Mouse (Mus musculus): ENCODE data around the gene Slfn2. TPM values are rescaled to one million over a fixed set of nuclear protein-coding genes. Genes with fewer than 3 reads are reported as not detected.

The Slfn2 gene
- polyA plus RNA-seq, 1 experiment from 2014 or later, result 22.3 TPM

GRCm38 (mm10) chr11:83079487-83080199, 14.7 kb downstream of the Slfn2 start:
- H3K27me3 ChIP-seq (ENCODE audit: insufficient read depth, low read length), result no peaks in the 10 kb centered on the region
- peak overlapping the region; percentile 95 for H3K27ac ChIP-seq (ENCODE audit: low read depth)
- TF ChIP-seq EP300 (IDR thresholded peaks at IDR 0.05; ENCODE audit: low read depth), result peak; percentile 18; the same call in 1 of the 2 replicates
- no peak for TF ChIP-seq CTCF (IDR thresholded peaks at IDR 0.05; ENCODE audit: low read depth)
- peak; percentile 38; the same call in 1 of the 2 replicates for ATAC-seq
- WGBS (ENCODE audit: insufficient replicate concordance), result 24% methylated on average over 9 of the region's 9 CpGs
- no peaks in the 10 kb centered on the region for H3K9me3 ChIP-seq (ENCODE audit: low read length)
- DNase-seq, result no peak
- no peak overlapping the region for H3K9ac ChIP-seq (replicated peaks)
- no peaks in the 10 kb centered on the region for H3K36me3 ChIP-seq (replicated peaks; ENCODE audit: insufficient read depth, low read length)
- no peak overlapping the region for H3K4me3 ChIP-seq (ENCODE audit: low read depth, low read length)
- H3K4me1 ChIP-seq (ENCODE audit: insufficient read depth), result peaks cover 23% of the 10 kb centered on the region
- no peak overlapping the region for H3K4me2 ChIP-seq (ENCODE audit: low read depth, low read length)

- Histone ChIP-seq H3K27me3 (ENCODE audit: insufficient read depth, low read length) (no peaks in the 10 kb centered on the region), H3K36me3 (replicated peaks; ENCODE audit: insufficient read depth, low read length) (no peaks in the 10 kb centered on the region), H3K4me2 (ENCODE audit: low read depth, low read length) (no peak overlapping the region), H3K27ac (ENCODE audit: low read depth) (peak overlapping the region; percentile 66), H3K9ac (replicated peaks) (no peak overlapping the region), H3K4me3 (ENCODE audit: low read depth, low read length) (no peak overlapping the region), H3K9me3 (ENCODE audit: low read length) (no peaks in the 10 kb centered on the region), H3K4me1 (ENCODE audit: insufficient read depth) (peaks cover 19% of the 10 kb centered on the region)
- TF ChIP-seq CTCF (IDR thresholded peaks at IDR 0.05; ENCODE audit: low read depth) (no peak), EP300 (IDR thresholded peaks at IDR 0.05; ENCODE audit: low read depth) (no peak)
- ATAC-seq (no peak), DNase-seq (peak; percentile 40)
- WGBS (ENCODE audit: insufficient replicate concordance), result 57% methylated on average over 7 of the region's 7 CpGs
Observed at GRCm38 (mm10) chr11:83082741-83083473, 18.0 kb downstream of the Slfn2 start.

- peaks cover 10% of the 10 kb centered on the region for H3K4me1 ChIP-seq (ENCODE audit: insufficient read depth)
- no peak overlapping the region for H3K9ac ChIP-seq (replicated peaks)
- no peaks in the 10 kb centered on the region for H3K27me3 ChIP-seq (ENCODE audit: insufficient read depth, low read length)
- ATAC-seq, result no peak
- no peak overlapping the region for H3K4me2 ChIP-seq (ENCODE audit: low read depth, low read length)
- H3K9me3 ChIP-seq (ENCODE audit: low read length), result no peaks in the 10 kb centered on the region
- H3K4me3 ChIP-seq (ENCODE audit: low read depth, low read length), result no peak overlapping the region
- TF ChIP-seq EP300 (IDR thresholded peaks at IDR 0.05; ENCODE audit: low read depth) (no peak), CTCF (IDR thresholded peaks at IDR 0.05; ENCODE audit: low read depth) (no peak)
- WGBS (ENCODE audit: insufficient replicate concordance), result 79% methylated on average over 2 of the region's 2 CpGs
- DNase-seq, result peak; percentile 8
- H3K27ac ChIP-seq (ENCODE audit: low read depth), result no peak overlapping the region
- H3K36me3 ChIP-seq (replicated peaks; ENCODE audit: insufficient read depth, low read length), result no peaks in the 10 kb centered on the region
Observed at GRCm38 (mm10) chr11:83084161-83084560, 19.2 kb downstream of the Slfn2 start.

DNA sequence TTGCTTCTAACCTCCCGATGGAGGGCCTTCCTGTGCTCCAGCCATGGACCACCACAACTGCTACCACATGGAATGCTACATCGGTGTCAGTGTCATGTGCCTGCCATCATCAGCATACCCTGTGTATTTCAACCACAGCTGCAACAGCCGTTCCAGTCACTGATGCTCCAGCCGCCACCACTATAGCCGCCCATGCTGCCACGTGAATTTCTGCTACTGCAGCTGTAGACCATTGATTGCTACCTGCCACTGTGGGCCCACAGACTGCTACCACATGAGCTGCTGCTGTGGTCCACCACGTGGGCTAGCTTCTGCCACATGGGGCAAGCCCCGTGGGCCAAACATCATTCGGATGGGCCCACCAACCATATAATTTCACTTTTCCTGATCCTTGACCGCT, 19.8 kb downstream of the Slfn2 start:
- Histone ChIP-seq H3K36me3 (replicated peaks; ENCODE audit: insufficient read depth, low read length) (no peaks in the 10 kb centered on the region), H3K4me3 (ENCODE audit: low read depth, low read length) (no peak overlapping the region), H3K9ac (replicated peaks) (no peak overlapping the region), H3K4me1 (ENCODE audit: insufficient read depth) (peaks cover 4% of the 10 kb centered on the region), H3K27ac (ENCODE audit: low read depth) (no peak overlapping the region), H3K27me3 (ENCODE audit: insufficient read depth, low read length) (no peaks in the 10 kb centered on the region), H3K4me2 (ENCODE audit: low read depth, low read length) (no peak overlapping the region), H3K9me3 (ENCODE audit: low read length) (no peaks in the 10 kb centered on the region)
- ATAC-seq (no peak), DNase-seq (peak; percentile 8)
- TF ChIP-seq EP300 (IDR thresholded peaks at IDR 0.05; ENCODE audit: low read depth) (no peak), CTCF (IDR thresholded peaks at IDR 0.05; ENCODE audit: low read depth) (no peak)
- WGBS (ENCODE audit: insufficient replicate concordance), result 83% methylated on average over 10 of the region's 10 CpGs

DNA sequence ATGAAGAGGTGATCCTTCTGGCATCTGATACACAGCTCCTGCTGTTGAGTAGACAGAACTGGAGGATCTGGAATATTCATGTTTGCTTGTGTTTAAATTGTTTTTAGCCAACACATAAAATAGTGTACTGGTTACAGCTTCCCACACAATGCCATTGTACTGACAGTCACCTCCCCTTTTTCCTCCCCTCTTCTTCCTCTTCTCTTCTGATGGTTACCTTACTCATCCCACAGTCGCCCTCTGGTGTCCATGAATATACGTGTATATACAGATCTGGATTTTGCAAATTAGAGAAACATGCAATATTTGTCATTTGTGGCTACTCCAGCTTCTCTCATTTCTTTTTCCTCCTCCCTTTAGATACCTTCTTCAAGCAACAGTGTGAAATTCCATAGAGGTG, 50.2 kb downstream of the Slfn2 start:
- H3K27ac ChIP-seq (ENCODE audit: low read depth), result no peak overlapping the region
- H3K4me2 ChIP-seq (ENCODE audit: low read depth, low read length), result no peak overlapping the region
- H3K9ac ChIP-seq (replicated peaks), result no peak overlapping the region
- 17% methylated on average over 2 of the region's 2 CpGs for WGBS (ENCODE audit: insufficient replicate concordance)
- no peaks in the 10 kb centered on the region for H3K27me3 ChIP-seq (ENCODE audit: insufficient read depth, low read length)
- ATAC-seq (no peak), DNase-seq (peak; percentile 32)
- H3K4me3 ChIP-seq (ENCODE audit: low read depth, low read length), result no peak overlapping the region
- TF ChIP-seq EP300 (IDR thresholded peaks at IDR 0.05; ENCODE audit: low read depth), result no peak
- TF ChIP-seq CTCF (IDR thresholded peaks at IDR 0.05; ENCODE audit: low read depth), result peak; percentile 71
- no peaks in the 10 kb centered on the region for H3K4me1 ChIP-seq (ENCODE audit: insufficient read depth)
- no peaks in the 10 kb centered on the region for H3K36me3 ChIP-seq (replicated peaks; ENCODE audit: insufficient read depth, low read length)
- H3K9me3 ChIP-seq (ENCODE audit: low read length), result no peaks in the 10 kb centered on the region

DNA sequence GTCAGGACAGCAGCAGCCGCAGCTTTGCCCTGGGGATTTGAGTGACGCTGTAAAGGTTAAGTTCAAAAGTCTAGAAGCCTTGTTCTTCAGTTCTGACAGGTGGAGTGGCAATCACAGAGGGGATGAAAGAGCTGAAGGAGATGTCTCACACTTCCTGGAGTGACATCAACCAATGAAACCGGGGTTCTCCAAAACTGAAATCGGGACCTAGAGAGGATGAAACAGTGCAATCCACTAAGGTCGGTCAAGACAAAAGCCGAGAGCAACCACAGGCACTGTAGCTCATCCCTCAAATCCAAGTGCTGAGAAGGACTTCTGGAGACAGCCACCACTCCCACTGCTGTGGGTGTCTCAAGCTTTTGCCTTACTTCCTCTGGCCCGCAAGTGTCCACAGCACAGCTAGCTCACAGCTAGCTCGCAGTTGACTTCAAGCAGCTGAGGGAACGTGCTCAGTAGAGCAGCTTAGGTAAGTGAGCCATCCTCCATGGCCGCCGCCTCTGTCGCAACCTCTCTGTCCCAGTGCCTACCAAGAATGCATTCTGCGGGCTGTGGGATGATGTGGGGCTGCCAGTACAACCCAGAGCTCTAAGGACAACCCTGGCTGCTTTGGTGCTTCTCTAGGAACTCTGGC, 51.8 kb downstream of the Slfn2 start, which contains the start of gene Slfn1:
Slfn1 (plus strand) TSS at position 253 of the 631 bp plus-strand sequence.
- Histone ChIP-seq H3K27me3 (ENCODE audit: insufficient read depth, low read length) (no peaks in the 10 kb centered on the region), H3K9ac (replicated peaks) (no peak within 1 kb of the TSS; the same call in 1 of the 2 replicates), H3K4me2 (ENCODE audit: low read depth, low read length) (peak within 1 kb of the TSS; percentile 26; the same call in 1 of the 2 replicates), H3K4me3 (ENCODE audit: low read depth, low read length) (peak within 1 kb of the TSS; percentile 23), H3K4me1 (ENCODE audit: insufficient read depth) (no peaks in the 10 kb centered on the region), H3K9me3 (ENCODE audit: low read length) (no peaks in the 10 kb centered on the region), H3K36me3 (replicated peaks; ENCODE audit: insufficient read depth, low read length) (no peaks in the 10 kb centered on the region), H3K27ac (ENCODE audit: low read depth) (peak within 1 kb of the TSS; percentile 55)
- ATAC-seq (no peak), DNase-seq (no peak)
- no peak for TF ChIP-seq EP300 (IDR thresholded peaks at IDR 0.05; ENCODE audit: low read depth)
- TF ChIP-seq CTCF (IDR thresholded peaks at IDR 0.05; ENCODE audit: low read depth), result no peak
- 68% methylated on average over 13 of the region's 13 CpGs for WGBS (ENCODE audit: insufficient replicate concordance)

Measured in liver, postnatal 0 days (tissue).